Mouse (Mus musculus): ENCODE data around the gene Hormad1.
A peak's percentile ranks its signal among the peaks of the same experiment; 100 is the strongest.
"Not testable (repeated sequence)": the region's sequence is repeated elsewhere in the genome, so short reads cannot be mapped to it uniquely, and the experiment has no call there.

Hormad1 gene

GRCm38 (mm10) chr3:95561826-95562225 is 2.3 kb downstream of the Hormad1 start:
- DNase-seq (ENCODE audit: low spot score): no peak

DNA sequence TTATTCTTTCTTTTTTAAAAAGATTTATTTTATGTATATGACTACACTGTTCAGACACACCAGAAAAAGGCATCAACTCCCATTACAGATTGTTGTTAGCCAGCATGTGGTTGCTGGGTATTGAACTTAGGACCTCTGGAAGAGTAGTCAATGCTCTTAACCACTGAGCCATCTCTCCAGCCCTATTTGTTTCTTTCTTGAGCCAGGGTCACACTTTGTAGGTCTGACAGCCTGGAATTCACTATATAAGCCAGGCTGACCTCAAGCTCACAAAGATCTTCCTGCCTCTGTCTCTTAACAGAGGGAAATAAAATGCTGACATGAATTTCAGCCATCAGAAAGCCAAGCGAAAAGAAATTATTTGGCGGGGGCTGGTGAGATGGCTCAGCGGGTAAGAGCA is 10.1 kb downstream of the Hormad1 start:
- no peak for DNase-seq (ENCODE audit: low spot score)

DNA sequence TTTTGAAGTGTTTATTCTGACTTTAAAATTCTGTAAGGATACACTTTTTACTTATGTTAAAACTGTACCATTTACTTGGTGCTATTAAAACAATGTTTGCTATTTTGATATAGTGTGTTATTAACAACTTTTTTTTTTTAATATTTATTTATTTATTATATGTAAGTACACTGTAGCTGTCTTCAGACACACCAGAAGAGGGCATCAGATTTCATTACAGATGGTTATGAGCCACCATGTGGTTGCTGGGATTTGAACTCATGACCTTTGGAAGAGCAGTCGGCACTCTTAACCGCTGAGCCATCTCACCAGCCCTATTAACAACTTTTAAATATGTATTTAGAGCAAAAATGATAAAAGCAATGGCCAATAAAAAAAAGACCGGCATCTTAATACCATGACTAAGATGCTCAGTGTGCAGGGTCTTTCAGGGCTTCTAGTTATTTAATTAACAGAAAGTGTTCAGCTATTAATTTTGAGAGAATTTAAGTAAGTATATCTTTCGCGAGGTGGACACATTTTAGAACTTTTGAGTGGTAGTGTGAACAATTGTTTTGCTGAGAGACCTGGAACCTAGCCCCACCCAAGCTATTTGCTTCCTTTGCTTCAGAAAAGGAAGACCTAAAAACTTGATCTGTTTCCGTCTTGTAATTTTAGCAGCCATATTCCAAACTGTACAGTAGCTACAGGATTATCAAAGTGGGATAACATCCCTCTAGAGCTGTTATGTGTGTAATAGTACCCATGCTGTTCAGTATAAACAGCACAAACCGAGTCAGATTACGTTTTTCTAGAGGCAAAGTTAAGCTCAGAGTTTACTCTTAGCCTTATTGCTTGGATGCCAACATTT is 28.5 kb downstream of the Hormad1 start:
- no peak for DNase-seq (ENCODE audit: low spot score)

DNA sequence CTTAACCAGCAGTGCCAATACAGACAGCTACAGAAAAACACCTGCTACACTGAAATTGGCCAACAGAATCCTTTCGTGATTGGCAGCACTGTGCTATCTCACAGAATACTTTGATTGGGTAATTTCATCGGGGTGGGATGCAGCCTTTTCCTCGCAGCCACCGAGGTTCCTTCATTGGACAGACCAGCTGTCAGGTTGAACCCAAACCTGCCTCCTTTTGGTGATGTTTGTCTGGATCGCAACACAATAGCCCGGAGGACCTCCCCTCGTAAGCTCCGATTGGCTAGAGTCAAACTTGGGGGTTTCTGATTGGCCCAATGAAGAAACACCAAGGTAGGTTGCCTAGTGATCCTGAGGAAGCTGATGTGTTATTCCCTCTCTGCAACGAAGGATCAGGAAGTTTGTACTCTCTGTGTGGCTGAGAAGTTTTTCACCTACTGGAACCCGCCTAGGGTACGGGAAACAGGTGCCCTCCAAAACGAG is 29.2 kb downstream of the Hormad1 start, which contains the start of gene Golph3l:
Golph3l (plus strand) TSS at position 331 of the 483 bp plus-strand sequence.
- DNase-seq (ENCODE audit: low spot score): peak; percentile 96

GRCm38 (mm10) chr3:95598734-95599133 is 39.3 kb downstream of the Hormad1 start:
- no peak for DNase-seq (ENCODE audit: low spot score)

GRCm38 (mm10) chr3:95601287-95601686 is 41.8 kb downstream of the Hormad1 start:
- DNase-seq (ENCODE audit: low spot score): no peak

DNA sequence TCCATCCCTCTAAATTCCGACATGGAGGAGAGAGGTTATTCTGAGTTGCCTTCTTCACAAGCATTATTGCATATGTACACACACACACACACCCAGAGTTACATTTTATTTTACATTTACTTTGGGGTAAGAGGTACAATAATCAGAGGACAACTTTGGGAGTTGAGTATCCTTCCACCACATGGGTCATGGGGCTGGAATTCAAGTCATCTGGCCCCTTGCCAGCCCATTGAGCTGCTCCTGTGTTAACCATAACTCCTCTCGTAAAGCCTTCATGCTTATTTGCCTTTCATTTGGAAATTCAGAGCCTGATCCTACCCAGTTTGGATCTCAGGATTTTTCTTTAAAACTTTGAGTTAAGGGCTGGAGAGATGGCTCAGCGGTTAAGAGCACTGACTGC is 46.6 kb downstream of the Hormad1 start:
- DNase-seq (ENCODE audit: low spot score): no peak

DNA sequence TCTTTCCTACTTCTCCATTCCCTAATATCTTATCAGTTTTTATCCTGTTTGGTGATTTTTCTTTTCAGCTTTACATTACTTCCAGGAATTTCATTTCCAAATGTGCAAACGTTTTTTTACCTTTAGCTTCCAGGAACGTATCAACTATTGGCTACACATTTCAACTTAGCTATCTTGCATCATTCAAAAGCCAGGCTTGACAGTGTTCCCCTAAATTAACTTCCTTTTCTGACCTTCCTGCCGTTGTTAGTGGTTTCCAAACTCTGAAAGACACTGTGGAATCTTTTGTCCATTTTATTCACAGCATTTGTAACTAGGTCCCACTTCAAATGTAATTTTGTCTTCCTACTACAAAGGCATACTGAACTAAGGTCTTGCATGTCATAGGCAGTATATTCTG is 49.7 kb downstream of the Hormad1 start:
- no peak for DNase-seq (ENCODE audit: low spot score)

DNA sequence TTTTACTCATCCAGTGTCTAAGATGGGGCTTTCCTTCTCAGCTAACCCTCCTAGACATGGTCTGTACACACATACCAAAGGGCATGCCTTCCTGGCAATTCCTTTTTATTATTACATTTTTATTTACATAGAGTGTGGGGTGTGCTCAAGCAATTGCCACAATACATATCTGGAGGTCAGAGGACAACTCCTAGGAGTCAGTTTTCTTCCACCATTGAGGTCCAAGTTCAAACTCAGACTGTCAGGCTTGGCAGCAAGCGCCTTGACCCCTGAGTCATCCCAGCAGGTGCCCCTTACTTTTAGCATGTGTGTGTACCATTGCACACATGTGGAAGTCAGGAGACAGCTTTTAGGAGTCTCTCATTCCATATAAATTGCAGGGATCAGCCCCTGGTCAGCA is 54.5 kb downstream of the Hormad1 start:
- DNase-seq (ENCODE audit: low spot score): no peak

DNA sequence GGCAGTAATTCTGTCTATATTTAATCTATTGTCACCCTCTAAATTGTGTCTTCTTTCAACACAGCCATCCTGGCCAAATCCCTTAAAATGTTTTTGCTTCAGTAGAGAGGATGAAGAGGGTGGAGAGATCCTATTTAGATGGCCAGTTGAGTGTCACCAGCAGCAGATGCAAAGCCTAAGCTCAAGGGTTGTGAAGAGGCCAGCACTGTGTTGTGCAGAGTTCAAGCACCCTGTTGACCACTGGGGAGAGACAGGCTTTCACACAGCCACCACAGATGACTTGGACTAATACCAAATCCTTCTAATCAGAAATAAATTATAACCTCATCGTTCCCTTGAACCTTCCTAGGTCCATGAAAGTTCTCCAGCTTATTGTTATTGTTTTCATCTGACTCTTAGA is 59.0 kb downstream of the Hormad1 start:
- DNase-seq (ENCODE audit: low spot score): no peak

GRCm38 (mm10) chr3:95621241-95621640 is 61.8 kb downstream of the Hormad1 start:
- DNase-seq (ENCODE audit: low spot score): no peak

GRCm38 (mm10) chr3:95622421-95622820 is 62.9 kb downstream of the Hormad1 start:
- DNase-seq (ENCODE audit: low spot score): not testable (repeated sequence)

GRCm38 (mm10) chr3:95623551-95623950 is 64.1 kb downstream of the Hormad1 start:
- DNase-seq (ENCODE audit: low spot score): no peak

- not testable (repeated sequence) for DNase-seq (ENCODE audit: low spot score)
These were observed 64.6 kb downstream of the Hormad1 start for GRCm38 (mm10) chr3:95623991-95624515.

DNA sequence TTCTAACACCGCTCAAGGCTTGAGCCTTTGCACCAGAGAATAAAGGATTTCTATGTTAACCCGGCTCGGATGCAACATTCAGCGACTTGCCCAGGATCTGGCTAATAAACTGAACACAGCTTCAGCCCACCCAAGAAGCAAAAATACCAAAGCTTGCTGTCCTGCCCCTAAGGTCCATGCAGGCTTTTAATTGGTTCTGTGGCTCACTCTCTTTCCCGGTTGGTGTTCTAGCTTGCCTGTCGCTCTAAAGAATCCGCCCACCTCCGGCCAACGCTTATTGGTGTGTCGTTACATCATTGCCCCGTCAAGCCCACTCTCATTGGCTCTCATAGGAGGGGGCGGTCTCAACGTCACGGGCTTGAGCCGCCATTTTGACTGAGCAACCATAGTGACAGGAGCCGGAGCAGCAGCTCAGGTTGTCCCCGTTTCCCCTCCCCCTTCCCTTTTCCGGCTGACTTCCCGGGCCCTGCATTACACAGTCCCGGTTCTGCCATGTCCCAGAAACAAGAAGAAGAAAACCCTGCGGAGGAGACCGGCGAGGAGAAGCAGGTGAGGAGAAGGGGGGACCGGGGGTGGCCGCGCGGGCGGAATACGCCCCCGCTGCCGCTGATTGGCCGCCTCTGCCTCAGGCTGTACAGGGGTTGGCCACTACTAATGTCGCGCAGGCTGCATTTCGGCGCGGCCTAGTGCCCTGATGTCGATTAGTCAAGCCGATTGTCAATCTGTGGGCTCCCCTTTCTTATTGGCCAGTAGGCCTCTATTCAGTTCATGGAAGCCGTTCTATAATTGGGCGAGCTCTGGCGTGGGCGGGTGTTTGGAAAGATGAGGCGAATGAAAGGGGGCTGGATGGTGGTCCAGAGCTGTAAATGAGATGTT is 65.4 kb downstream of the Hormad1 start, which contains the start of gene Ensa:
Ensa (plus strand) TSS at position 366 of the 876 bp plus-strand sequence.
- peak; percentile 100 for DNase-seq (ENCODE audit: low spot score)

DNA sequence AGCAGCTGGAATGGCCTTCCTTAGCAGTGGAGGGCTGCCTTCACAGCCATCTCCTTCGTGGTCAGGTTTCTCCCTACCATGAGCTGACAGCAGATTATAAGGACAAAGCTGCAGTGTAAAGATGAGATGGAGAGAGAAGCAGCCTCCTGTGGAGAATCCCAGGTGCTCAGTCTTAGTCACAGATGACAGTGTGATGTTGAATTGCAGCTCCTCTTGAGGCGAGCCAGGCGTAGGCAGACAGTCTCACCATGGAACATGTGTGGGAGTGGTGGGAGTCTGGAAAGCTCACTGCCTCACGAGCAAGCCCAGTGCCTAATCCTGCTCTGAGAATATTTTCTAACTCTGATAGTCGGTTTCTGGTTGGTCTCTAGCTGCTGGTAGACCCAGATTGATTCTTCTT is 68.3 kb downstream of the Hormad1 start:
- DNase-seq (ENCODE audit: low spot score): no peak

DNA sequence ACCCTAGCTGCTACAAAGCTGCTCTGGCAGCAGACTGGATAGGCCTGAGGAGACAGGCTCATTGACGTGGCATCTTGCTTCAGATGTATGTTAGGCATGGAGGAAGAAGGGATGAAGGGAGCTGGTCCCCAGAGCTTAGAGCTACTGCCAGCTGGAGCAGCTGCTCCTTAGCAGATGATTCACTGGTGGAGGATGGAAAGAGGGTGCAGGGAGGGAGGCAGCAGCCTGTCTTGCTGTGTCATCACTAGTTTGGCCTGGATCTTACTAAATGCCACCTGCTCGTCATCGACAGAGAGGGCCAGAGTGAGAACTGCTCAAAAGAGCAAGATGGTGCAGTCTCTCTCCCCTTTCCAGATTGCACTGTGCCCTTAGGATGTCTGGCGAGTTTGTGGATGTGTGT is 70.3 kb downstream of the Hormad1 start:
- DNase-seq (ENCODE audit: low spot score): no peak

DNA sequence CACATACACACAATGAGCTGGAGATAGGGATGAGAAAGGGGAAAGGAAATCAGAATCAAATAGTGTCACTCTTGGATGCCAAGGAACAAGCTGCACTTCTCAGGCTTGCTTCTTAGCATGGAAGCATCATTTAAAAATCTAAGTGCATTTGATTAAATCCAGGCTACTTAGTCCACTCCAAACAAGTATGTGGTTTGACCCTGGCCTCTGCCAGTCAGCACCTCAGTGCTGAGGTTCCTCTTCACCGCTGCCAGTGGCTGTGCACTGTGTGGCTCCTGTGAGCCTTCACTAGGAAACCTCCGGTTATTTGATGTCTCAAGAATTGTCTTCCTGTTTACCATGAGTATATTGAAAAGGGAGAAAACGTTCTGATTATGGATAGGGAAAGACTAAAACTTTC is 71.4 kb downstream of the Hormad1 start:
- DNase-seq (ENCODE audit: low spot score): no peak

- DNase-seq (ENCODE audit: low spot score): no peak
These were observed 71.8 kb downstream of the Hormad1 start for GRCm38 (mm10) chr3:95631304-95631703.

DNA sequence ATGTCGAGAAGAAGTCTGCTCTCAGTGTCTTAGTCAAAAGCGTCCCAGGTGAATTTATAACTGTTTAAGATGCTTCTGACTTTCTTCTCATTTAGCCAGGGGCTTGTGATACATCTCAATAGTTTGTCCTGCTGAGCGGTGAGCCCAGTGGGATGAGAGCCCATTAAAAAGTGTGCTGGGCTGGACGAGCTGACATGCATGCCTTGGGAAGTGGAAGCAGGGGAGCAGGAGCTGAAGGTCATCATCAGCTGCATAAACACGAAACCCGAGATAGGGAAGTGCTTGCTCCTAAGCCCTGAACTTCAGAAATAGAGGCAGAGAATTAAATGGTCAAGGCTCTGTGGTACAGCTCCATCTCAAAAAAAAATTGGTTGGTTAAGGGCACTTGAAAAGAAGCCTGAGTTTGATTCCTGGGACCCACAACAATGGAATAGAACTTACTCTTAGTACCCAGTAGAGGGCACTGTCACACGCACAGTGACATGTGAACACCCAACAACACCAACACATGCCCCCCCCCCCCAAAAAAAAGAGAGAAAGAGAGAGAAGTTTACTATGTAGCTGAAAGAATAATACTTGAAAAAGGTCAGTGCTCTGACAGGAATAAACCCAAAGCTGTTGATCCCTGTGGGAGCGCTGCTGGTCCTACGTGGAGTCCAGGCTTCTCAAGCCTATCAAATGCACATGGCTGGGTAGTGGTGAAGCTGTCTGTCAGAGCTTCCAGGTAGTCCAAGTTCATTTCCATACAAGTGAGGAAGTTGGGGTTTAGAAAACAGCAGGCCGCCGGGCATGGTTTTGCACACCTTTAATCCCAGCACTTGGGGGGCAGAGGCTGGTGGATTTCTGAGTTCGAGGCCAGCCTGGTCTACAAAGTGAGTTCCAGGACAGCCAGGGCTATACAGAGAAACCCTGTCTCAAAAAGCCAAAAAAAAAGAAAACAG is 73.4 kb downstream of the Hormad1 start:
- no peak for DNase-seq (ENCODE audit: low spot score)

GRCm38 (mm10) chr3:95635636-95636035 is 76.2 kb downstream of the Hormad1 start:
- no peak for DNase-seq (ENCODE audit: low spot score)
